Mouse (Mus musculus): ENCODE measurements at regions not wholly inside any gene's neighbourhood (a gene's known extent, or its start where the extent isn't known, plus 50 kb on each side); places are given as distances from the start of the nearest gene placed in this dataset.

GRCm38 (mm10) chr1:190639846-190640245 lies 271.7 kb downstream of the Rps6kc1 start:
- Histone ChIP-seq H3K9ac (ENCODE audit: low read length) (no peak overlapping the region), H3K9me3 (ENCODE audit: control insufficient read depth, low read length) (no peaks in the 10 kb centered on the region), H3K27ac (replicated peaks; ENCODE audit: low read depth, low read length) (no peak overlapping the region), H3K4me1 (ENCODE audit: control insufficient read depth, insufficient read depth, low read length) (no peaks in the 10 kb centered on the region), H3K36me3 (ENCODE audit: control insufficient read depth, insufficient read depth, low read length) (no peaks in the 10 kb centered on the region), H3K4me2 (ENCODE audit: low read depth, severe bottlenecking) (no peak overlapping the region), H3K4me3 (ENCODE audit: low read depth, low read length) (no peak overlapping the region), H3K27me3 (ENCODE audit: control insufficient read depth, insufficient read depth, low read length) (no peaks in the 10 kb centered on the region)
- DNase-seq (ENCODE audit: low spot score) (no peak), ATAC-seq (ENCODE audit: insufficient number of reproducible peaks, low FRiP score, low TSS enrichment, low read depth) (no peak)
- 88% methylated on average over 11 of the region's 11 CpGs for WGBS

- no peak overlapping the region for H3K27ac ChIP-seq (replicated peaks; ENCODE audit: low read depth, low read length)
- no peaks in the 10 kb centered on the region for H3K27me3 ChIP-seq (ENCODE audit: control insufficient read depth, insufficient read depth, low read length)
- no peaks in the 10 kb centered on the region for H3K9me3 ChIP-seq (ENCODE audit: control insufficient read depth, low read length)
- ATAC-seq (ENCODE audit: insufficient number of reproducible peaks, low FRiP score, low TSS enrichment, low read depth) (no peak), DNase-seq (ENCODE audit: low spot score) (no peak)
- 91% methylated on average over 2 of the region's 2 CpGs for WGBS
- no peak overlapping the region for H3K9ac ChIP-seq (ENCODE audit: low read length)
- no peaks in the 10 kb centered on the region for H3K4me1 ChIP-seq (ENCODE audit: control insufficient read depth, insufficient read depth, low read length)
- no peaks in the 10 kb centered on the region for H3K36me3 ChIP-seq (ENCODE audit: control insufficient read depth, insufficient read depth, low read length)
- no peak overlapping the region for H3K4me3 ChIP-seq (ENCODE audit: low read depth, low read length)
- H3K4me2 ChIP-seq (ENCODE audit: low read depth, severe bottlenecking), result no peak overlapping the region
These were observed 276.6 kb downstream of the Rps6kc1 start for GRCm38 (mm10) chr1:190634935-190635334.

- H3K4me3 ChIP-seq (ENCODE audit: low read depth, low read length), result no peak overlapping the region
- H3K4me2 ChIP-seq (ENCODE audit: low read depth, severe bottlenecking), result no peak overlapping the region
- no peak overlapping the region for H3K9ac ChIP-seq (ENCODE audit: low read length)
- no peak overlapping the region for H3K27ac ChIP-seq (replicated peaks; ENCODE audit: low read depth, low read length)
- H3K36me3 ChIP-seq (ENCODE audit: control insufficient read depth, insufficient read depth, low read length), result no peaks in the 10 kb centered on the region
- ATAC-seq (ENCODE audit: insufficient number of reproducible peaks, low FRiP score, low TSS enrichment, low read depth), result no peak
- no peaks in the 10 kb centered on the region for H3K27me3 ChIP-seq (ENCODE audit: control insufficient read depth, insufficient read depth, low read length)
- DNase-seq (ENCODE audit: low spot score), result no peak
- no peaks in the 10 kb centered on the region for H3K9me3 ChIP-seq (ENCODE audit: control insufficient read depth, low read length)
- no peaks in the 10 kb centered on the region for H3K4me1 ChIP-seq (ENCODE audit: control insufficient read depth, insufficient read depth, low read length)
- 66% methylated on average over 2 of the region's 2 CpGs for WGBS
These were observed 279.9 kb downstream of the Rps6kc1 start for GRCm38 (mm10) chr1:190631641-190632040.

GRCm38 (mm10) chr1:190630193-190630592 lies 281.4 kb downstream of the Rps6kc1 start:
- Histone ChIP-seq H3K27ac (replicated peaks; ENCODE audit: low read depth, low read length) (no peak overlapping the region), H3K9me3 (ENCODE audit: control insufficient read depth, low read length) (no peaks in the 10 kb centered on the region), H3K4me1 (ENCODE audit: control insufficient read depth, insufficient read depth, low read length) (no peaks in the 10 kb centered on the region), H3K4me2 (ENCODE audit: low read depth, severe bottlenecking) (no peak overlapping the region), H3K36me3 (ENCODE audit: control insufficient read depth, insufficient read depth, low read length) (no peaks in the 10 kb centered on the region), H3K9ac (ENCODE audit: low read length) (no peak overlapping the region), H3K27me3 (ENCODE audit: control insufficient read depth, insufficient read depth, low read length) (no peaks in the 10 kb centered on the region), H3K4me3 (ENCODE audit: low read depth, low read length) (no peak overlapping the region)
- WGBS, result 94% methylated on average over 5 of the region's 5 CpGs
- no peak for ATAC-seq (ENCODE audit: insufficient number of reproducible peaks, low FRiP score, low TSS enrichment, low read depth)
- no peak for DNase-seq (ENCODE audit: low spot score)

GRCm38 (mm10) chr1:190623916-190624315 lies 287.7 kb downstream of the Rps6kc1 start:
- Histone ChIP-seq H3K9ac (ENCODE audit: low read length) (no peak overlapping the region), H3K9me3 (ENCODE audit: control insufficient read depth, low read length) (no peaks in the 10 kb centered on the region), H3K4me1 (ENCODE audit: control insufficient read depth, insufficient read depth, low read length) (no peaks in the 10 kb centered on the region), H3K4me3 (ENCODE audit: low read depth, low read length) (no peak overlapping the region), H3K27me3 (ENCODE audit: control insufficient read depth, insufficient read depth, low read length) (no peaks in the 10 kb centered on the region), H3K27ac (replicated peaks; ENCODE audit: low read depth, low read length) (no peak overlapping the region), H3K36me3 (ENCODE audit: control insufficient read depth, insufficient read depth, low read length) (no peaks in the 10 kb centered on the region), H3K4me2 (ENCODE audit: low read depth, severe bottlenecking) (no peak overlapping the region)
- ATAC-seq (ENCODE audit: insufficient number of reproducible peaks, low FRiP score, low TSS enrichment, low read depth) (no peak), DNase-seq (ENCODE audit: low spot score) (no peak)
- 90% methylated on average over 8 of the region's 8 CpGs for WGBS

- H3K27ac ChIP-seq (replicated peaks; ENCODE audit: low read depth, low read length), result no peak overlapping the region
- H3K27me3 ChIP-seq (ENCODE audit: control insufficient read depth, insufficient read depth, low read length), result no peaks in the 10 kb centered on the region
- no peak overlapping the region for H3K4me2 ChIP-seq (ENCODE audit: low read depth, severe bottlenecking)
- ATAC-seq (ENCODE audit: insufficient number of reproducible peaks, low FRiP score, low TSS enrichment, low read depth) (no peak), DNase-seq (ENCODE audit: low spot score) (no peak)
- no peaks in the 10 kb centered on the region for H3K9me3 ChIP-seq (ENCODE audit: control insufficient read depth, low read length)
- no peaks in the 10 kb centered on the region for H3K36me3 ChIP-seq (ENCODE audit: control insufficient read depth, insufficient read depth, low read length)
- 84% methylated on average over 3 of the region's 3 CpGs for WGBS
- H3K4me3 ChIP-seq (ENCODE audit: low read depth, low read length), result no peak overlapping the region
- no peaks in the 10 kb centered on the region for H3K4me1 ChIP-seq (ENCODE audit: control insufficient read depth, insufficient read depth, low read length)
- H3K9ac ChIP-seq (ENCODE audit: low read length), result no peak overlapping the region
These were observed 311.1 kb downstream of the Rps6kc1 start for GRCm38 (mm10) chr1:190600425-190600824.

- H3K27ac ChIP-seq (replicated peaks; ENCODE audit: low read depth, low read length), result no peak overlapping the region
- no peaks in the 10 kb centered on the region for H3K4me1 ChIP-seq (ENCODE audit: control insufficient read depth, insufficient read depth, low read length)
- no peaks in the 10 kb centered on the region for H3K9me3 ChIP-seq (ENCODE audit: control insufficient read depth, low read length)
- DNase-seq (ENCODE audit: low spot score) (no peak), ATAC-seq (ENCODE audit: insufficient number of reproducible peaks, low FRiP score, low TSS enrichment, low read depth) (no peak)
- no peak overlapping the region for H3K4me2 ChIP-seq (ENCODE audit: low read depth, severe bottlenecking)
- no peak overlapping the region for H3K9ac ChIP-seq (ENCODE audit: low read length)
- H3K27me3 ChIP-seq (ENCODE audit: control insufficient read depth, insufficient read depth, low read length), result no peaks in the 10 kb centered on the region
- no peak overlapping the region for H3K4me3 ChIP-seq (ENCODE audit: low read depth, low read length)
- 90% methylated on average over 11 of the region's 11 CpGs for WGBS
- H3K36me3 ChIP-seq (ENCODE audit: control insufficient read depth, insufficient read depth, low read length), result no peaks in the 10 kb centered on the region
These were observed 311.9 kb downstream of the Rps6kc1 start for GRCm38 (mm10) chr1:190599622-190600021.

- Histone ChIP-seq H3K36me3 (ENCODE audit: control insufficient read depth, insufficient read depth, low read length) (no peaks in the 10 kb centered on the region), H3K4me3 (ENCODE audit: low read depth, low read length) (no peak overlapping the region), H3K9me3 (ENCODE audit: control insufficient read depth, low read length) (no peaks in the 10 kb centered on the region), H3K4me1 (ENCODE audit: control insufficient read depth, insufficient read depth, low read length) (no peaks in the 10 kb centered on the region), H3K4me2 (ENCODE audit: low read depth, severe bottlenecking) (no peak overlapping the region), H3K27ac (replicated peaks; ENCODE audit: low read depth, low read length) (no peak overlapping the region), H3K9ac (ENCODE audit: low read length) (no peak overlapping the region), H3K27me3 (ENCODE audit: control insufficient read depth, insufficient read depth, low read length) (no peaks in the 10 kb centered on the region)
- ATAC-seq (ENCODE audit: insufficient number of reproducible peaks, low FRiP score, low TSS enrichment, low read depth) (no peak), DNase-seq (ENCODE audit: low spot score) (no peak)
- WGBS, result 74% methylated on average over 2 of the region's 2 CpGs
These were observed 315.4 kb downstream of the Rps6kc1 start for GRCm38 (mm10) chr1:190596209-190596608.

- H3K36me3 ChIP-seq (ENCODE audit: control insufficient read depth, insufficient read depth, low read length), result no peaks in the 10 kb centered on the region
- DNase-seq (ENCODE audit: low spot score), result no peak
- 91% methylated on average over 7 of the region's 7 CpGs for WGBS
These were observed 319.9 kb downstream of the Rps6kc1 start for GRCm38 (mm10) chr1:190591621-190592020.

More at GRCm38 (mm10) chr1:190591621-190592020, 319.9 kb downstream of the Rps6kc1 start:
- no peak overlapping the region for H3K27ac ChIP-seq (replicated peaks; ENCODE audit: low read depth, low read length)
- no peak overlapping the region for H3K4me3 ChIP-seq (ENCODE audit: low read depth, low read length)
- no peaks in the 10 kb centered on the region for H3K27me3 ChIP-seq (ENCODE audit: control insufficient read depth, insufficient read depth, low read length)
- ATAC-seq (ENCODE audit: insufficient number of reproducible peaks, low FRiP score, low TSS enrichment, low read depth), result no peak
- no peak overlapping the region for H3K9ac ChIP-seq (ENCODE audit: low read length)
- H3K4me2 ChIP-seq (ENCODE audit: low read depth, severe bottlenecking), result no peak overlapping the region
- no peaks in the 10 kb centered on the region for H3K4me1 ChIP-seq (ENCODE audit: control insufficient read depth, insufficient read depth, low read length)
- H3K9me3 ChIP-seq (ENCODE audit: control insufficient read depth, low read length), result no peaks in the 10 kb centered on the region

Measured in limb, embryonic 11.5 days (tissue).